Mouse (Mus musculus) hindbrain, embryonic 12.5 days (tissue): Measurements from ENCODE around the gene Xpr1. TPM values are rescaled to one million over a fixed set of nuclear protein-coding genes. Genes with fewer than 3 reads are reported as not detected.

Experiments used
- ATAC-seq: fragments of 200-750 bp; cut with Nextera tagmentation; 2 replicates; pipeline ENCODE4 v1.8.0; 2017; ENCODE audit warnings: moderate TSS enrichment; ENCODE audit not compliant: low FRiP score
- H3K27ac ChIP-seq: fragments of 300-500 bp; sonication (generic); 2 replicates; pipeline ENCODE4 v1.5.1; 2016; ENCODE audit warnings: mild to moderate bottlenecking
- H3K27me3 ChIP-seq: fragments of 300-500 bp; sonication (generic); 2 replicates; pipeline ENCODE4 v1.6.1; 2016; ENCODE audit warnings: mild to moderate bottlenecking
- H3K36me3 ChIP-seq: fragments of 300-500 bp; sonication (generic); 2 replicates; pipeline ENCODE4 v1.6.1; 2016; ENCODE audit warnings: mild to moderate bottlenecking
- H3K4me1 ChIP-seq: fragments of 300-500 bp; sonication (generic); 2 replicates; pipeline ENCODE4 v1.6.1; 2016
- H3K4me2 ChIP-seq: fragments of 300-500 bp; sonication (generic); replicated peaks from 2 replicates; pipeline ENCODE4 v1.6.1; 2016; ENCODE audit warnings: mild to moderate bottlenecking
- H3K4me3 ChIP-seq: fragments of 300-500 bp; sonication (generic); 2 replicates; pipeline ENCODE4 v1.5.1; 2016; ENCODE audit warnings: mild to moderate bottlenecking
- H3K9ac ChIP-seq: fragments of 300-500 bp; sonication (generic); 2 replicates; pipeline ENCODE4 v1.6.1; 2016; ENCODE audit warnings: mild to moderate bottlenecking, moderate library complexity
- H3K9me3 ChIP-seq: fragments of 300-500 bp; sonication (generic); replicated peaks from 2 replicates; pipeline ENCODE4 v1.6.1; 2016; ENCODE audit warnings: mild to moderate bottlenecking
- WGBS: fragments of 180-500 bp; shearing (Covaris S2); methylation state at CpG from one replicate; pipeline ENCODE4 v1.1.7; 2016; 5-methylcytosine and 5-hydroxymethylcytosine counted together
- polyA plus RNA-seq: library from polyadenylated mRNA; unstranded; fragments of >200 nt; fragmentation: Nextera tagmentation; extraction: Ambion mirVana; gene quantifications from 2 replicates; pipeline ENCODE4 v1.2.1, GENCODE M21; 2016

Gene Xpr1
- polyA plus RNA-seq, 1 experiment from 2014 or later, result 31.1 TPM

DNA sequence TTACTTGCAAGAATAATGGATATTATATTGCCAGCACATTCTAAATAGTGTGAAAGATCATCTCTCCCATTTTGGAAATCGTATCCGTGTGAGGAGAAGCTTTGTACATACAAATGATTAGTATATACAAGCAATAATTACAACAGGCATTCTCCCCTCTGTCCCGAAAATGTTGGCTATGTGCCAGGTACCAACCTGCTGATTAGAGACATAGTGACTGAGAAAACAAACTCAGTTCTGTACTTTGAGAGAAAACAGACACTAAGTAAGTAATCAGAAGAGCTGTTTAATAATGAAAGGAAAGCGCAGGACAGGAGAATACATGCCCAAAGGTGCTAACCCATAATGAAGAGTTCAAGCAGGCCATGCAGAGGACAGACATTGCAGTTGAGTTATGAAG, 64.1 kb downstream of the Xpr1 start:
- no peak for ATAC-seq
- no peaks in the 10 kb centered on the region for H3K27me3 ChIP-seq

DNA sequence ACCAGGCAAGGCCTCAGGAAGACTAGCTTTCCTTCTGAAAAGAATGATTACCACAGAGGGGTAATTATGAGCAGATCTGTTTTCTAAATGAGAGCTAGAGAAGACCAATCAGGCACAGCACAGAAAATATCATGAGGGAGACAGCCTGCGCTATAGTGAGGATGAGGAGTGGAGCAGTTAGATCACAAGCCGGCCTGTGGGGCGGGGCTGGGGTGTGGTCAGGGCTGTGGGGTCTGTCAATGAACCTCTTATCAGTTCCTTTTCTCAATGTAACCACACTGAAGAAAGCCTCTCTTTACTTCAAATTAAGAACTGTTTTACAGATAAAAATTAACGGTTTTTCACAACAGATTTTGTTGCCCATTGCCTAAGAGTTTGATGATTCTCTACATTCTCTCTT, 65.7 kb downstream of the Xpr1 start:
- Histone ChIP-seq H3K27ac (no peak overlapping the region), H3K36me3 (no peaks in the 10 kb centered on the region), H3K4me1 (no peaks in the 10 kb centered on the region), H3K9me3 (no peaks in the 10 kb centered on the region), H3K9ac (no peak overlapping the region), H3K27me3 (no peaks in the 10 kb centered on the region), H3K4me3 (no peak overlapping the region), H3K4me2 (no peak overlapping the region)
- WGBS, result 84% methylated on average over 4 of the region's 4 CpGs
- no peak for ATAC-seq

More for the DNA sequence above, 64.1 kb downstream of the Xpr1 start:
- H3K9ac ChIP-seq, result no peak overlapping the region
- WGBS, result 90% methylated on average over 4 of the region's 4 CpGs
- no peak overlapping the region for H3K4me2 ChIP-seq
- H3K36me3 ChIP-seq, result no peaks in the 10 kb centered on the region
- H3K27ac ChIP-seq, result no peak overlapping the region
- H3K4me1 ChIP-seq, result no peaks in the 10 kb centered on the region
- no peaks in the 10 kb centered on the region for H3K9me3 ChIP-seq
- no peak overlapping the region for H3K4me3 ChIP-seq

DNA sequence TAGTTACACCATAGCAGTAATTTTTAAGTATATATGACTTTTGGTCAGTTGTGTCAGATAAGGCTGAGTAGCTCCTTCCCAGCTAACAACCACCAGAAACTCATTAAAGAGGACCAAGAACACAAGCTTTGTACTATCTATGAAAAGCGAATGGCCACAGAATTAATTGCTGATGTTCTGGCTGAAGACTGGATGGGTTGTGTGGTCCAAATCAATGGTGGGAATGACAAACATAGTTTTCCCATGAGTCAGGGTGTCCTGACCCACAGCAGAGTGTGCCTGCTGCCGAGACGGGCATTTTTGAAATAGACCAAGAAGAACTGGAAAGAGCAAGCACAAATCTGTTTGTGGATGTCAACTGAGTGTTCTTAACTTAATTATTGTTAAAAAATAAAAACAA, 68.7 kb downstream of the Xpr1 start:
- Histone ChIP-seq H3K4me1 (no peaks in the 10 kb centered on the region), H3K9ac (no peak overlapping the region), H3K9me3 (no peaks in the 10 kb centered on the region), H3K4me3 (no peak overlapping the region), H3K36me3 (no peaks in the 10 kb centered on the region), H3K4me2 (no peak overlapping the region), H3K27ac (no peak overlapping the region), H3K27me3 (no peaks in the 10 kb centered on the region)
- WGBS, result 89% methylated on average over 3 of the region's 3 CpGs
- ATAC-seq, result no peak

DNA sequence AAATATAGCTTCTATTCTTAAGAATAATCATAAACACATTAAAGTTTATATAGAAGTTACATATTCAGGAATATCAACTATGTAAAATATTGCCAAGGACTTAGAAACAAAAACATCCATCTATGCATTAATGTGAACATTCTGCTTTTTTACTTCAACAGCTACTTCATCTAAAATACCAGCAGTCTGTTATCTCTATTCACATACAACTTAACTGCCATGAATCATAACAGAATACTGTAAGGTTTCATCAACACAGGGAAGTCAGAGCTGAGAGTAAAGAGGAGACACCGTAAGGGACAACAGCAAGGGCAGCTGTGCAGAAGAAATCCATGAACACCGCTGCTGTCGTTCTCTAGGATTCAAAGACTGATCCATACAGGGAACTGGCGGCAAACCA, 69.9 kb downstream of the Xpr1 start:
- Histone ChIP-seq H3K4me3 (no peak overlapping the region), H3K9ac (no peak overlapping the region), H3K4me2 (no peak overlapping the region), H3K9me3 (no peaks in the 10 kb centered on the region), H3K27ac (no peak overlapping the region), H3K4me1 (no peaks in the 10 kb centered on the region), H3K36me3 (no peaks in the 10 kb centered on the region), H3K27me3 (no peaks in the 10 kb centered on the region)
- WGBS, result 89% methylated on average over 4 of the region's 4 CpGs
- ATAC-seq, result no peak

DNA sequence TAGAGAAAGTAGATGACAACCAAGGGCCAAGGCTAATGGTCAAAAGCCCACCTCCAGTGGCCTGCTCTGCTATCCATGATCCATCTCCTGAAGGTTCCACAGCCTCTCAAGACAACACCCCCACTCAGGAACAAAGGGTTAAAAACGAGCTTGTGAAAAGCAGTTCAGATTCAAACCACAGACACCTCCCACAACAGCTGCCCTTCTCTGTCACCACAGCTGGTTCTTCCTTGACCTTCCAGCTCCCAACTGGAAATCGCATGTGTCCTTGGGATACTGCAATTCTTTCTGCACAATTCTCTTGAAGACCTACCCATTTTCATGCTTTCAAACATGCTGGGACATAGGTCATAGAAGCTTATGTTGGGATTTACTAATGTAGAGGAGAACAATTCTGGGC, 73.2 kb downstream of the Xpr1 start:
- no peaks in the 10 kb centered on the region for H3K9me3 ChIP-seq
- no peaks in the 10 kb centered on the region for H3K4me1 ChIP-seq
- no peaks in the 10 kb centered on the region for H3K36me3 ChIP-seq
- no peaks in the 10 kb centered on the region for H3K27me3 ChIP-seq
- no peak for ATAC-seq
- H3K4me2 ChIP-seq, result no peak overlapping the region
- 88% methylated on average over 2 of the region's 2 CpGs for WGBS
- no peak overlapping the region for H3K27ac ChIP-seq
- no peak overlapping the region for H3K9ac ChIP-seq
- no peak overlapping the region for H3K4me3 ChIP-seq

DNA sequence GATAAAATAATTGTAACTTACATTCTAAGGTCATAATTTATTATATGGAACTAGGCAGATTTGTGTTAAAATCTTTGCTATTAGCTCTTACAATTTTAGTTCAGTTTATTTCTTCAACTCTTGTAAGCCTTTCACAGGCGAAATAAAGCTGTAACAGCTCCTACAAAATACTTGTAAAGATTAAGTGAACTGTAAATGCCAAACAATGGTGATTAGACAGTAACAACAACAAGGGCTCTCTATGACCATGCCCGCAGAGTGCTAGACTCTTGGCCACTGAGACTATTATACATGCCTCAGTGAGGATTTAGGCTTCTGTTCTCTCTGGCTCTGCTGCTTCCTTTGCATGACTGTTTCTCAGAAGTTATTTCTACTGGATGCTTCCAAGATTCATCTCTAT, 77.6 kb downstream of the Xpr1 start:
- ATAC-seq, result no peak
- H3K4me3 ChIP-seq, result no peak overlapping the region
- no peaks in the 10 kb centered on the region for H3K27me3 ChIP-seq
- WGBS, result 59% methylated on average over 2 of the region's 2 CpGs
- H3K9me3 ChIP-seq, result no peaks in the 10 kb centered on the region
- no peaks in the 10 kb centered on the region for H3K4me1 ChIP-seq
- H3K9ac ChIP-seq, result no peak overlapping the region
- H3K4me2 ChIP-seq, result no peak overlapping the region
- H3K36me3 ChIP-seq, result no peaks in the 10 kb centered on the region
- no peak overlapping the region for H3K27ac ChIP-seq

DNA sequence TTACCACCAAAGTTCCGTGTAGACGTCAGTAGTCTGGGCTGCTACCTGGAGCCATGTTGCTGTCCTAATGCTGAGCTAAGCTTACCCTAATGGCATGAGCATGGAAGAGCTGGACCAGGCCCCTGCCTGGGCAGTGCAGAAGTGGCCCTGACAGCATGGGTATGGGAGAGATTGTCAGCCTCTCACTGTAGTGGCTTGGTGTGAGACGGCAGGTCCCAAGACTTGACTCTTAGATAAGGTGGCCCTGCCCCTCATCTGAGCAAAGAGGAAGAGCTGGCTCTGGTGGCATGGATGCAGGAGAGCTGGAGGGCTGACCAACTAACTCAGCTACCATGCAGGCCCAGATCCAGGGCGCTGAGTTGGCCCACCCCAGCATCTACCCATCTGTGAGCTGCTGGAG, 79.9 kb downstream of the Xpr1 start:
- Histone ChIP-seq H3K36me3 (no peaks in the 10 kb centered on the region), H3K9me3 (no peaks in the 10 kb centered on the region), H3K9ac (no peak overlapping the region), H3K27me3 (no peaks in the 10 kb centered on the region), H3K4me3 (no peak overlapping the region), H3K4me1 (no peaks in the 10 kb centered on the region), H3K4me2 (no peak overlapping the region), H3K27ac (no peak overlapping the region)
- WGBS, result 90% methylated on average over 4 of the region's 4 CpGs
- ATAC-seq, result no peak

DNA sequence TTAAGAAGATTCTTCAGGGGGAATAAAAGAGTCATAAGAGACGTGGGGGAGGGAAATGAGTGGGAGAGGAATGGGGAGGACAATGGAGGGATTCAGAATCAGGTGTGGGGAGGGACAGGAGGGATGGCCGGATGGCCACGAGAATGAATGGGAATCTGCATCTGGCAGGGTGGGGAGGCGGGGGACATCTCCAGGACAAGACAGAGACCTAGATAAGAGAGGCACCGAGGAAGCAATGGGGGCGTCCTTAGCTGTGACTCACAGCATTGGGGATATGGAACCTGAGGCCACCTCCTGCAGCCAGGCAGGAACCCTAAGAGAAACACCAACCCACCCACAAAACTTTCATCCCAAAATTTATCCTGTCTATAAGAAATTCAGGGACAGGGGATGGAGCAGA, 81.3 kb downstream of the Xpr1 start:
- Histone ChIP-seq H3K36me3 (no peaks in the 10 kb centered on the region), H3K27me3 (no peaks in the 10 kb centered on the region), H3K4me2 (no peak overlapping the region), H3K9me3 (no peaks in the 10 kb centered on the region), H3K9ac (no peak overlapping the region), H3K4me3 (no peak overlapping the region), H3K27ac (no peak overlapping the region), H3K4me1 (no peaks in the 10 kb centered on the region)
- no peak for ATAC-seq
- WGBS, result 63% methylated on average over 6 of the region's 6 CpGs

DNA sequence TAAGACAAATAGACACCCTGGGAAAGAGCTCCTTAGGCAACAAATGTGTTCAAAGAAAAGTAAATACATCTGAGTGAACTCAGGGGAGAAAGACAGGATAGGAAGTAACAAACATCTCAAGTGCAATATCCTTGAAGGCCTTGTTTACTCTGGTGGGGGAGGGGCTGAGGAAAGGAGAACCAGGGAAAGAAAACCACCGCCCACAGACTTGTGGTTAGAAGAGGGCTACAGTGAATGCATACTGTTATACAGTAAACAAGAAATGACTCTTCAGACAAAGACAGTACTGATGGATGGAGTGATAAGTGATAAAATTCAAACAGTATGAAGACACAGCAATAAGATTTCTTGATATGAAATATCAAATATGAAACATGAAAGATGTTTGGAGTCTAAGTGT, 95.0 kb downstream of the Xpr1 start:
- WGBS, result 79% methylated on average over 1 of the region's 1 CpGs
- no peak for ATAC-seq

DNA sequence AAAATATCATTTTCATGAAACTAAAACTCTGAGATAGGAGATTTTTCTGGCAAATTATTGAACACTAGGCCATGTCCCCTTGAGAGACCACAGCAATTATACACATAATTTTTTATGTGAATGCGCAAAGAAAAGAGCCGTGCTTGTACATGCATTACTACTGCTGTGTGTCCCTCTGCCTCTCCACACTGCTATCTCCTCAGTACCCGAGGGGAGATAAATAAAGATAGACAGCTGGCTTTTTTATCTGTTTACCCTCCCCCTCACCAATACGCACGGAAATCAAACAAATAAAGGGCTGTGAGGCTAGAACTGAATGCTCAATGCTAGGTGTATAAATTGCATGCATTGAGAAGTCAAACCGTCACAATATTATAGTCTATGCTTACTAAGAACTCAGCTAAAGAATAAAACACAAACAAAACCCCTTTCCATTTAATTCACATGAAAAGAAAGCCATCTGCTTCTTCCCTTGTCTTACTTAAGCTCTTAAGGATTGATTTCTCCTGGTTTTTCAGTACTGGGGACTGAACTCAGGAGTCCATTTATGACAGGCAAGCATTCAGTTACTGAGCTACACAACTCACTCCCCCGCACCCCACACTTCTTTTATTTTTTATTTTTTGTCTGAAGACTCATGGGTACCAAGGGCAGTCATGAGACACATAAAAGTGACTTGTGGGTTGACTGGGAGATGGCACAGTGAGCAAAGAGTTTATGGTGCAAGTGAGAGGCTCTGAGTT, 97.0 kb downstream of the Xpr1 start:
- H3K4me1 ChIP-seq, result peaks cover 6% of the 10 kb centered on the region; the same call in 1 of the 2 replicates
- no peaks in the 10 kb centered on the region for H3K27me3 ChIP-seq
- ATAC-seq, result no peak
- H3K4me3 ChIP-seq, result no peak overlapping the region
- 62% methylated on average over 7 of the region's 7 CpGs for WGBS
- H3K36me3 ChIP-seq, result no peaks in the 10 kb centered on the region
- H3K9me3 ChIP-seq, result no peaks in the 10 kb centered on the region
- H3K4me2 ChIP-seq, result no peak overlapping the region
- H3K27ac ChIP-seq, result peak overlapping the region; percentile 55
- no peak overlapping the region for H3K9ac ChIP-seq

More for the DNA sequence above, 95.0 kb downstream of the Xpr1 start:
- no peaks in the 10 kb centered on the region for H3K36me3 ChIP-seq
- H3K27me3 ChIP-seq, result no peaks in the 10 kb centered on the region
- no peak overlapping the region for H3K9ac ChIP-seq
- peaks cover 6% of the 10 kb centered on the region; the same call in 1 of the 2 replicates for H3K4me1 ChIP-seq
- H3K27ac ChIP-seq, result no peak overlapping the region
- H3K9me3 ChIP-seq, result no peaks in the 10 kb centered on the region
- H3K4me3 ChIP-seq, result no peak overlapping the region
- no peak overlapping the region for H3K4me2 ChIP-seq

DNA sequence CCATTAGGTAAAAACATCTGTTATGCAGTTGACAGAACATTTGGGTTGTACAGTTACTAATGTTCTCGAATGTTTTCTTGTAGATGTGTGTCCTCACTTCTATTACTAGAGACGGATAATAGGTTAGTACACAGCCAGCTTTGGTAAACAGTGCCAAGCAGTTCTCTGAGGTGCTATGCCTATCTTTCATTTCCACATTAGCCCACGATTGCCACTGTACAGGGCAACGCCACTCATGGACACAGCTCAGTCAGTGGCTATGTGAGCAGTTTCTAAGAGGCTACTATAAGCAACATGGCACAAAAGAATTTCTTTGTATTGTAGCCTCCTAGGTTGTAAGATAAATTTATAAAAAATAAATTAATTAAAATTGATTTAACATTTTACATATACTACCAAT, 97.7 kb downstream of the Xpr1 start:
- Histone ChIP-seq H3K4me2 (no peak overlapping the region), H3K27me3 (no peaks in the 10 kb centered on the region), H3K4me3 (no peak overlapping the region), H3K9me3 (no peaks in the 10 kb centered on the region), H3K9ac (no peak overlapping the region), H3K27ac (peak overlapping the region; percentile 23; the same call in 1 of the 2 replicates), H3K4me1 (peaks cover 6% of the 10 kb centered on the region; the same call in 1 of the 2 replicates), H3K36me3 (no peaks in the 10 kb centered on the region)
- ATAC-seq, result no peak
- WGBS, result 91% methylated on average over 4 of the region's 4 CpGs

DNA sequence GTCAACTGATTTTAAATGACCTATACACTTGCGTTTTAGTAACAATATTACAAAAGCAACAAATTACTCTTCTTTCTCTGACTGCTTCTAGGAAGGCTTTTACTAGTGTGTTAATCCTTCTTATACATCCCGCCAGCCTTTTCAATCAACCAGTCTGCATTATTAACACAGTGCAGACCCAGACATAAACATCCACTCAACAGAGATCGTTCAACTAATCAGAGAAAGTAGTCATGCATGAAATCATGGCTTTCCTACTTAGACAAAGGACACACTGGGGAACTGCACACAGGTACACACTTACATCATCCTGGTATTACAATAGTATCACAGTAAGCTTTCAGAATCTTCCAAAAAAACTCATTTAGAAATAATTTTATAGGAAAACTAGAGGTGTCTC, 105.5 kb downstream of the Xpr1 start:
- no peak overlapping the region for H3K4me3 ChIP-seq
- no peaks in the 10 kb centered on the region for H3K27me3 ChIP-seq
- H3K9ac ChIP-seq, result no peak overlapping the region
- H3K9me3 ChIP-seq, result no peaks in the 10 kb centered on the region
- no peak overlapping the region for H3K4me2 ChIP-seq
- WGBS, result 61% methylated on average over 3 of the region's 3 CpGs
- no peak overlapping the region for H3K27ac ChIP-seq
- peak; percentile 38; the same call in 1 of the 2 replicates for ATAC-seq
- H3K36me3 ChIP-seq, result peaks cover 20% of the 10 kb centered on the region
- peaks cover 7% of the 10 kb centered on the region for H3K4me1 ChIP-seq

DNA sequence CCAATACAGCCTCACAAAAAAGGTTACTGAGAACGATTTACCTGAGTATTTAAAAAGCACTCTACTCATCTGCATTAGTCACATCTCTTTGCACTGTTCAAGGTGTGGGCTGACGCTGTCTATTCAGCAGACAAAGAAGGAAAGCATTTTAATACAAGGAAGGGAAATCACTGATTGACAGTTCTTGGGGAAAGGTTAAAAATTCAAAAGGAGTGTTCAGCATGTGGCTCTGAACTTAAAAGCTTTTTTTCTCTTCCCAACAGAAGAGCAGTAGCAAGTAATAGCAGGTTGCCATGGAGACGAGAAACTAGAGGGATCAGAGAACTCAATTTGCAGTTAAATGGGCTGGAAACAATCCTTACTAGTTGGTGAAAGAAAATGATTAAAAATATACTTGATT, 110.3 kb downstream of the Xpr1 start:
- ATAC-seq, result no peak
- Histone ChIP-seq H3K4me1 (peaks cover 10% of the 10 kb centered on the region), H3K36me3 (peaks cover 21% of the 10 kb centered on the region; the same call in 1 of the 2 replicates), H3K4me3 (no peak overlapping the region), H3K4me2 (no peak overlapping the region), H3K27me3 (no peaks in the 10 kb centered on the region), H3K27ac (no peak overlapping the region), H3K9me3 (no peaks in the 10 kb centered on the region), H3K9ac (no peak overlapping the region)
- WGBS, result 30% methylated on average over 3 of the region's 3 CpGs
